Mouse (Mus musculus): ENCODE results near the gene Dcbld1. TPM values are rescaled to one million over a fixed set of nuclear protein-coding genes. Genes with fewer than 3 reads are reported as not detected.

The Dcbld1 gene
- polyA plus RNA-seq, 1 experiment from 2014 or later, result 35.3 TPM

DNA sequence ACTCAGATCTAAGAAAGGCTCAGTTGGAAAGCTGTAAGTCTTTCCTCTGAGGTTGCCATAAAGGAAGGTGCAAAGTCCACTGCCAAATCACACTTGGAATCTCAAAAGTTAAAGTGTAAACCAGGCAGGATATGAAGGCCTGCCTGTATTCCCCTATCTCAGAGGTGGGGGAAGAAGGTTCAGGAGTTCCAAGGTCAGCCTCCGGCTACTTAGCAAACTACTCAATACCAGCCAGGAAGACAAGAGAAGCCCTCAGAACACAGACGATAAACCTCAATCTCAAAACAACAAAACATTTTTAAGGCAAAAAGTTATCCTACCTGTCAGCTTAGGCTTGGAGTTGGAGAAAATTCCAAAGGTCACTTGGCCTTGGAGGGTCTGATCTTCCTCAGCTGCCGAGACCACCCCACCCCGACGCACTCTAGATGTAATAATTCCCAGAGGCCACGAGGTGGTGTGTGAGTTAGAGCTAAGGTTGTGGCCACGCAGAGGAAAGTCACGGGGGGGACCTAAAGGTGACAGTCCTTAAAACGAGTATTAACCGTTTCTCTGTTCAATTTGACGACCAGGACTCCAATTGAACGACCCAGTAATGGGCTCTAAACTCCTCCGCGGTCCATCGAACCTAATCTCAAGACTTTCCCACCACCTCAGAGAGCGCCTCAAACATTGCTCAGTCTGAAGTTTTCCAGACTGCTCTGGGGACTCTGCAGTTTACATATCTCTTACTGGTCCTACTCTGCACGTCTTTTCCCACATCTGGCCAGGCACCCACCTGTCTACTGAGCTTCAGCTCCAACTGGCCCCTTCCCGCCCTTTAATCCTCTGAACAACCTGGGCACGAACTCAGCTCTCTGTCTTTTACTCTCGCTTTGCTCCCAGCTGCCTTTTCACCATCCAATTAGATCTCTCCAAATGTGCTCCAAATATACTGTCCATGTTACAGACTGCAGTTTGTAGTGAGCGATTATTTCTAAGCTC lies 933 bp upstream of the Dcbld1 start:
- Histone ChIP-seq H3K4me2 (replicated peaks; ENCODE audit: low read depth, low read length) (peak overlapping the region; percentile 74), H3K36me3 (ENCODE audit: control insufficient read depth, insufficient read depth, low read length) (no peaks in the 10 kb centered on the region), H3K27me3 (ENCODE audit: control insufficient read depth, insufficient read depth, low read length) (no peaks in the 10 kb centered on the region), H3K4me1 (ENCODE audit: control insufficient read depth, insufficient read depth, low read length) (peaks cover 4% of the 10 kb centered on the region; the same call in 1 of the 2 replicates), H3K4me3 (ENCODE audit: low read depth, low read length) (peak overlapping the region; percentile 86), H3K27ac (ENCODE audit: low read length) (peak overlapping the region; percentile 82), H3K9me3 (ENCODE audit: control insufficient read depth, low read depth, low read length) (no peaks in the 10 kb centered on the region), H3K9ac (replicated peaks; ENCODE audit: low read depth, low read length) (0 out of 2 replicates have a peak overlapping the region, but pooled peaks have one; percentile 80)
- peak; percentile 79 for ATAC-seq (ENCODE audit: insufficient number of reproducible peaks, insufficient read depth, low FRiP score, low read depth)
- WGBS, result 9% methylated on average over 21 of the region's 21 CpGs

DNA sequence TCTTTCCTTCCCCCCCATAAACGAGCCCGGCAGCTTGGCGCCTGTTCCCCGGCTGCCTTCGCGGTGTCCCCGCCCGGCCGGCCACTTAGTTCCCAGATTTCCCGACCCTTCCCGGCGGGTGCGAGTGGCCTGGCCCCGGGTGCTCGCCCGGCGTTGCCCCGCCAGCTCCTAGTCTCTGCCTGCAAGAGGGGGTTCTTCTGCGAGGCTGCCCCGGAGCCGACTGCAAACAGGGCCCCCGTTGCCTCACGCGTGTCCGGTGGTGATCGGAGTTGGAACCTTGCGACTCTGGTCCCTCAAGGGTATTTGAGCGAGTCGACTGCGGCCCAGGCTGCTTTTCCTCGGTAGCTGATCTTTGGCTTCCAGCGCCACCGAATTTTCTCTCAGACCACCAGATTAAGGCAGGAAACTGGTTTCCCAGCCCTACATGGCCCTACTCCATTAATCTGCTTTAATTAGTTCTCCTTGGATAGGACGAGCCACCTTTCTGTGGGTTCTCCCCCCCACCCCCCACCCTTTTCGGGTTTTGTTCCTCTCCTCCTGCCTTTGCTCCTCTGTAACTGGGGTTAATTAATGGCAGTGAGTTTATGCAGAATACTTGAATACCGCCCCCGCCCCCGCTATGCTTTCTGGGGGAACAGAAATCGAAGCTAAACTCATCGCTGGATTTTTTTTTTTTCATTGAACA lies 692 bp downstream of the Dcbld1 start:
- peak overlapping the region; percentile 86 for H3K4me3 ChIP-seq (ENCODE audit: low read depth, low read length)
- H3K9ac ChIP-seq (replicated peaks; ENCODE audit: low read depth, low read length), result peak overlapping the region; percentile 80
- under 1% methylated on average over 40 of the region's 40 CpGs for WGBS
- ATAC-seq (ENCODE audit: insufficient number of reproducible peaks, insufficient read depth, low FRiP score, low read depth), result peak; percentile 19; the same call in 1 of the 2 replicates
- H3K27me3 ChIP-seq (ENCODE audit: control insufficient read depth, insufficient read depth, low read length), result no peaks in the 10 kb centered on the region
- H3K9me3 ChIP-seq (ENCODE audit: control insufficient read depth, low read depth, low read length), result no peaks in the 10 kb centered on the region
- H3K4me2 ChIP-seq (replicated peaks; ENCODE audit: low read depth, low read length), result peak overlapping the region; percentile 74
- H3K36me3 ChIP-seq (ENCODE audit: control insufficient read depth, insufficient read depth, low read length), result no peaks in the 10 kb centered on the region
- H3K27ac ChIP-seq (ENCODE audit: low read length), result peak overlapping the region; percentile 84
- H3K4me1 ChIP-seq (ENCODE audit: control insufficient read depth, insufficient read depth, low read length), result peaks cover 4% of the 10 kb centered on the region; the same call in 1 of the 2 replicates

DNA sequence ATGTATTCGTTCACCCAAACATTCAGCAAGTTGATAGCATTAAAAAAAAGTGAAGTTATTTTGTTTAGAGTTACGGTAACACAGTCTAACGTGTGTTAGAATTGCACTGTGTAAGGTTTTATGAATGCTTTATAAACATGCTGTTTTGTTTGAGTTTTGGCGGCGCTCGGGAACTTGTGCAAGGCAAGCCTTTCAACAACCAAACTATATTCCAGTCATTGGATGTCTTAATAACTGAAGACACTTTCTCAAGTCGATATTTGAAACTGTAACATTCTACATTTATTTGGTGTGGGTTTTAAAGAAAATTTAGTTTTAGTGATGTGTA lies 1.2 kb downstream of the Dcbld1 start:
- H3K27me3 ChIP-seq (ENCODE audit: control insufficient read depth, insufficient read depth, low read length), result no peaks in the 10 kb centered on the region
- peaks cover 4% of the 10 kb centered on the region; the same call in 1 of the 2 replicates for H3K4me1 ChIP-seq (ENCODE audit: control insufficient read depth, insufficient read depth, low read length)
- H3K27ac ChIP-seq (ENCODE audit: low read length), result no peak overlapping the region
- H3K4me2 ChIP-seq (replicated peaks; ENCODE audit: low read depth, low read length), result peak overlapping the region; percentile 74
- WGBS, result 12% methylated on average over 7 of the region's 7 CpGs
- H3K4me3 ChIP-seq (ENCODE audit: low read depth, low read length), result peak overlapping the region; percentile 86
- H3K9me3 ChIP-seq (ENCODE audit: control insufficient read depth, low read depth, low read length), result no peaks in the 10 kb centered on the region
- peak overlapping the region; percentile 80 for H3K9ac ChIP-seq (replicated peaks; ENCODE audit: low read depth, low read length)
- no peak for ATAC-seq (ENCODE audit: insufficient number of reproducible peaks, insufficient read depth, low FRiP score, low read depth)
- no peaks in the 10 kb centered on the region for H3K36me3 ChIP-seq (ENCODE audit: control insufficient read depth, insufficient read depth, low read length)

DNA sequence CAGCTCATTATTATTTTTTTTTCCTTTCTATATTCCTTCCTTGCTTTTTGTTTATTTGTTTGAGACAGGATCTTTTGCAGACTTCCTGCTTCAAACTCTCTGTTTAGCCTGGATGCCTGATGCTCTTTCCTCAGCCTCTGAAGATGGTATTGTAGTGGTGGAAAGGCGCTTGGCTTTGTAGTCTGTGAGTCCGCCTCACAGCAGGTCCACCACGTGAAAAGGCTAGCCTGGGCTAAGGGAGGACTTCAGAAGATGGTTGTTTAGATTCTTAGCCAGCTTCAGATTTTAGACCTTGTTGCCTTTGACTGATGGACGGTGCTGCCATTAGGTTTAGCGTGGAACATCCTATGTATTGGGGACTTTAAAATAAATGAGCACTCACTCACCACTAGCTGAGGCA lies 2.0 kb downstream of the Dcbld1 start:
- H3K4me1 ChIP-seq (ENCODE audit: control insufficient read depth, insufficient read depth, low read length), result peaks cover 4% of the 10 kb centered on the region; the same call in 1 of the 2 replicates
- no peaks in the 10 kb centered on the region for H3K9me3 ChIP-seq (ENCODE audit: control insufficient read depth, low read depth, low read length)
- 79% methylated on average over 5 of the region's 5 CpGs for WGBS
- no peak overlapping the region for H3K27ac ChIP-seq (ENCODE audit: low read length)
- H3K9ac ChIP-seq (replicated peaks; ENCODE audit: low read depth, low read length), result no peak overlapping the region
- H3K27me3 ChIP-seq (ENCODE audit: control insufficient read depth, insufficient read depth, low read length), result no peaks in the 10 kb centered on the region
- ATAC-seq (ENCODE audit: insufficient number of reproducible peaks, insufficient read depth, low FRiP score, low read depth), result no peak
- H3K4me2 ChIP-seq (replicated peaks; ENCODE audit: low read depth, low read length), result peak overlapping the region; percentile 74
- no peaks in the 10 kb centered on the region for H3K36me3 ChIP-seq (ENCODE audit: control insufficient read depth, insufficient read depth, low read length)
- peak overlapping the region; percentile 86 for H3K4me3 ChIP-seq (ENCODE audit: low read depth, low read length)

DNA sequence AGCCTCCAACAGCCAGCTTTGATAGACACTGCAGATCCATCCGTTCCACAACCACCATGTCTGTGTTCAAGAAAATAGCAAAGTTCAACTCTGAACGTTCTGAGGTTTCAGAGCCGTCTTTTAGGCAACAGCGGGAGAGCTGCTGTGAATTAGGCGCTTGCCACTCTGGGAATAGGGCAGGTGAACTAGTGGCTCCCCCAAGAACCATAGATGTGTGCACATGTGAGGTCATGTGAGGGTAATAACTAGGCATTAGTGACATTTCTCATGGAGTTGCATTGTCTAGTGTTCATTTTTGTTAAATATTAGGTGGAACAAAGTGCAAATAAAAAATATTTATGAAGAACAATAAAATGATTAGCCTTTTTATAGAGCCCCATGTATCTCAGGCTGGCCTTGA lies 8.6 kb downstream of the Dcbld1 start:
- Histone ChIP-seq H3K27me3 (ENCODE audit: control insufficient read depth, insufficient read depth, low read length) (no peaks in the 10 kb centered on the region), H3K9me3 (ENCODE audit: control insufficient read depth, low read depth, low read length) (no peaks in the 10 kb centered on the region), H3K4me2 (replicated peaks; ENCODE audit: low read depth, low read length) (no peak overlapping the region), H3K4me1 (ENCODE audit: control insufficient read depth, insufficient read depth, low read length) (no peaks in the 10 kb centered on the region), H3K4me3 (ENCODE audit: low read depth, low read length) (no peak overlapping the region), H3K36me3 (ENCODE audit: control insufficient read depth, insufficient read depth, low read length) (no peaks in the 10 kb centered on the region), H3K9ac (replicated peaks; ENCODE audit: low read depth, low read length) (no peak overlapping the region), H3K27ac (ENCODE audit: low read length) (no peak overlapping the region)
- 72% methylated on average over 5 of the region's 5 CpGs for WGBS
- no peak for ATAC-seq (ENCODE audit: insufficient number of reproducible peaks, insufficient read depth, low FRiP score, low read depth)

DNA sequence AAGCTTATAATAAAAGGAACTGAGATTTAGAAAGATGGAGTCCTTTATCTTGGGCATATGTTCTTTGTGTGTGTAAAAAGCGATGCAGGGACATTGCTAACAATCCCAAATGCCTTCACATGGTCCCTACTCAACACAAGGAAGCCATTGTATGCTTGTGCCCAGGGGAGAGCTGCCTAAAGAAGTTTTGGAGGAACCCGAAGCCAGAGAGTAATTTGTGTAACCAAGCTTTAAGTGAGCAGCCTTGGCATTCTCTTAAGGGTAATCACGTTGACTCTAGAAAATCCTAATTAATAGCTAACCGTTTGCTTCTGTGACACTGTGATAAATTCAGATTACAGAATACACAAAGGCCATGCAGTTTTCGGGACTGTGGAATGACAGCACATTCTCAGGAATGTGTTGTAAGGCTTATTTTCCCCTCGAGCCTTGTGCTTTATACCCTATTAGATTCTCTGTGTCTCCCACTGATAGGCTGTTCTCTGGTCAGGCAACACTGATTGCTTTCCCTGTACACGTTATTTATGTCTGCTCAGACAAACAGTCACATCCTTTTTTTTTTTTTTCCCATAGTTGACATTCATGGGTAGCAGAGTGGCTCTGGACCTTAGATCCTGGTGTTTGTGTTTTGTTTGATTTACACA lies 9.4 kb downstream of the Dcbld1 start:
- H3K4me1 ChIP-seq (ENCODE audit: control insufficient read depth, insufficient read depth, low read length), result no peaks in the 10 kb centered on the region
- no peak overlapping the region for H3K4me2 ChIP-seq (replicated peaks; ENCODE audit: low read depth, low read length)
- H3K27me3 ChIP-seq (ENCODE audit: control insufficient read depth, insufficient read depth, low read length), result no peaks in the 10 kb centered on the region
- H3K9me3 ChIP-seq (ENCODE audit: control insufficient read depth, low read depth, low read length), result no peaks in the 10 kb centered on the region
- no peak overlapping the region for H3K4me3 ChIP-seq (ENCODE audit: low read depth, low read length)
- no peak for ATAC-seq (ENCODE audit: insufficient number of reproducible peaks, insufficient read depth, low FRiP score, low read depth)
- no peak overlapping the region for H3K9ac ChIP-seq (replicated peaks; ENCODE audit: low read depth, low read length)
- no peaks in the 10 kb centered on the region for H3K36me3 ChIP-seq (ENCODE audit: control insufficient read depth, insufficient read depth, low read length)
- 49% methylated on average over 7 of the region's 7 CpGs for WGBS
- no peak overlapping the region for H3K27ac ChIP-seq (ENCODE audit: low read length)

DNA sequence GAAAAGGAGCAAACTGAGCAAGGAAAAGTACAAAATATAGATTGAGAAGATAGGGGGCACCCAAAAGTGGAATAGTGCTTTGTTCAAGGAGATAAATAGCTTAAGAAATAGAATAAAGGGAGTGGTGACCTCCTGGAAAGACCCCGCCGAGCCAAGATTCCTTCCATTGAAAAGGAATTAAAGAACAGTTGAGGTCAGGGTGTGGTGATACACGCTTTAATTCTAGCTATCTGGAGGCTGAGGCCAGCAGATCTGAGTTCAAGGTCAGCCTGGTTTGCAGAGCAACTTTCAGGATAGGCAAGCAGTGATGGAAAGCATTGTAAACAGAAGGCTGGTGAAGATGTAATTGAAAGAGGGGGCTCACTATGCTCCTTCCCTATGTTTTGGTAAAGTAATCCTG lies 12.8 kb downstream of the Dcbld1 start:
- no peak for ATAC-seq (ENCODE audit: insufficient number of reproducible peaks, insufficient read depth, low FRiP score, low read depth)

DNA sequence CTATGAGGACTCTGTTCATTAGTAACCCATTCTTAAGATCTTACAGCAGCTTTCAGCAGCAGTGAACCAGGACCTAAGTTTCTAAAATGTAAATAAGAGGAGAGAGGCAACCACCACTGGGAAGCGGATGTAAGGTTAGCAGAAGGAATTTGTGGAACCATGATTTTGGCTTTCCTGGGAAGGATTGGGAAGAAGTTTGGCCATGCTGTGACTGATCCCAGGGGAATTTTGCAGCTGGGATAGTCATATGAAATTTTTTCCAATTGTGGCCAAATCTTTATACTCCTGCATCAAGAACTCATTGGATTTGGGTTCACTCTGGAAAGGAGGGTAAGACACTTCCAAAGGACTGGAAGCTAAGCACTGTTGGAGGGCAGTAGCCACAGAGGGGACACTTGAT lies 18.8 kb downstream of the Dcbld1 start:
- Histone ChIP-seq H3K9me3 (ENCODE audit: control insufficient read depth, low read depth, low read length) (no peaks in the 10 kb centered on the region), H3K27me3 (ENCODE audit: control insufficient read depth, insufficient read depth, low read length) (no peaks in the 10 kb centered on the region), H3K27ac (ENCODE audit: low read length) (no peak overlapping the region), H3K36me3 (ENCODE audit: control insufficient read depth, insufficient read depth, low read length) (no peaks in the 10 kb centered on the region), H3K4me3 (ENCODE audit: low read depth, low read length) (no peak overlapping the region), H3K4me2 (replicated peaks; ENCODE audit: low read depth, low read length) (no peak overlapping the region), H3K4me1 (ENCODE audit: control insufficient read depth, insufficient read depth, low read length) (no peaks in the 10 kb centered on the region), H3K9ac (replicated peaks; ENCODE audit: low read depth, low read length) (no peak overlapping the region)
- no peak for ATAC-seq (ENCODE audit: insufficient number of reproducible peaks, insufficient read depth, low FRiP score, low read depth)
- WGBS, result 95% methylated on average over 1 of the region's 1 CpGs

More for the DNA sequence above, 12.8 kb downstream of the Dcbld1 start:
- no peak overlapping the region for H3K4me3 ChIP-seq (ENCODE audit: low read depth, low read length)
- no peak overlapping the region for H3K9ac ChIP-seq (replicated peaks; ENCODE audit: low read depth, low read length)
- no peaks in the 10 kb centered on the region for H3K4me1 ChIP-seq (ENCODE audit: control insufficient read depth, insufficient read depth, low read length)
- H3K4me2 ChIP-seq (replicated peaks; ENCODE audit: low read depth, low read length), result no peak overlapping the region
- no peaks in the 10 kb centered on the region for H3K27me3 ChIP-seq (ENCODE audit: control insufficient read depth, insufficient read depth, low read length)
- H3K36me3 ChIP-seq (ENCODE audit: control insufficient read depth, insufficient read depth, low read length), result no peaks in the 10 kb centered on the region
- 75% methylated on average over 3 of the region's 3 CpGs for WGBS
- H3K27ac ChIP-seq (ENCODE audit: low read length), result no peak overlapping the region
- no peaks in the 10 kb centered on the region for H3K9me3 ChIP-seq (ENCODE audit: control insufficient read depth, low read depth, low read length)

All from stomach, embryonic 14.5 days (tissue).